Mouse (Mus musculus) c-Kit-positive CD71-negative TER-119-negative erythroid progenitor cells, embryonic 14.5 days (primary cell): ENCODE results near the gene Xirp2.
A peak's percentile ranks its signal among the peaks of the same experiment; 100 is the strongest.
"Not testable (repeated sequence)": the region's sequence is repeated elsewhere in the genome, so short reads cannot be mapped to it uniquely, and the experiment has no call there.

Source experiments
- DNase-seq: peaks from one replicate; pipeline ENCODE4 v3.0.0-alpha.2; 2013; ENCODE audit warnings: low read depth

Gene Xirp2

DNA sequence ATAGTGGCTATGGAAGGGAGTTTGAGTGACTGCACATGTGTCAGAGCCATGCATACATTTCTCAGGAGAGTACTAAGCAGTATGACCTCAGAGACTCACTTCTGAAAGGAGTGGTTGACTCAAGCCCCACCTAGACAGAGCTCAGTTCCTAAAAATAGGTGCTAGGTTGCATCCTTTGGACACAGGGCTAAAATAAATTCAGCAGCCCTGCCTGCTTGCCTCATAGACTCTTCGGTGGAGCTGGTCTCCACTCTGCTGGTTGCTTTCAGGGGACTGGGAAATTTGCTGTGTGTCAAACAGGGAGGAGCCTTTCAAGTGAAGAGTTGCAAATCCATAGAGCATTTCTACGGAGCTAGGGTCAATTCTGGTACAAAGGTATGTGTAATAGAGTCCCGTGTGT lies at the start of gene Xirp2:
TSS of gene Xirp2 (plus strand) at position 223 of the 400 bp plus-strand sequence.
- DNase-seq, result no peak

DNA sequence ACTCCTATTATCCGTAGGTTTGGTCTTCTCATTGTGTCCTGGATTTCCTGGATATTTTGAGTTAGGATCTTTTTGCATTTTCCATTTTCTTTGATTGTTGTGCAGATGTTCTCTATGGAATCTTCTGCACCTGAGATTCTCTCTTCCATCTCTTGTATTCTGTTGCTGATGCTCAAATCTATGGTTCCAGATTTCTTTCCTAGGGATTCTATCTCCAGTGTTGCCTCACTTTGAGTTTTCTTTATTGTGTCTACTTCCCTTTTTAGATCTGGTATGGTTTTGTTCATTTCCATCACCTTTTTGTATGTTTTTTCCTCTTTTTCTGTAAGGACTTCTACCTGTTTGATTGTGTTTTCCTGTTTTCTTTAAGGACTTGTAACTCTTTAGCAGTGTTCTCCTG lies 32.4 kb upstream of the Xirp2 start, which contains the start of gene Gm21830:
TSS of gene Gm21830 (plus strand) at position 301 of the 400 bp plus-strand sequence.
- not testable (repeated sequence) for DNase-seq

GRCm38 (mm10) chr2:67420853-67421252 lies 24.9 kb upstream of the Xirp2 start:
- no peak for DNase-seq

DNA sequence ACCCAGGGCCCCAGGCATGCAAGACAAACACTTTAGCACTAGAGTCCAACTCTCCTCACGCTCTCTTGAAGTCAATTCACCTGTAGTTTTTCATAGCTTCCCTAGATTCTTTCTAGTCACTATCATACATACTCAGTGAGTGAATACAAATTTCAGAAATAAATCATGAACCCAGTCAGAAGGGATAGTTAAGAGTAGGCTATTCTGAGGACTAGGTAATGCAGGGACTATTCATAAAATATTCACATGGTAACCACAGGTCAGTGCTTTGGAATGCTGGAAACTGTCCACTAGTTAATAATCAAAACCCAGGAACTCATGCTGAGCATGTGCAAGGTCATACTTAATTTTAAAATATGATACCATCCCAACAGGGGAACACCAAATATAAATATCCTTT lies 23.0 kb upstream of the Xirp2 start:
- no peak for DNase-seq

DNA sequence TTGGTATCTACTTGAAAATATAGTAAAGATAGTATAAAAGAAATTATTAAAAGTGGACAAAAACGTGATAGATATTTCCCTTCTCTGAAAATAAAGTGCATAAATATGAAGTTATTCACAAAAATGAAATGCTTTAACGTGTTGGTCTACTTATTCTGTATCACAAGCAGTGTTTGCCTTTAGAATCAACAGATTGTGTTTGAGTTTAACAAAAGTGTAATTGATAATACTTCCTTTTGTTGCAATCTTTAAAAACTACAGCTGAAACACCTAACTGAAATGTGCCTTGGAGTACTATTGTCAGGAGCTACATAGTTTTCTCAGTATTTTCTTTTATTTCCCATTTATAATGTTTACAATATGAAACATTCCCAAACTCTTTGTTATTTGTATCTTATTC lies 12.7 kb upstream of the Xirp2 start, which contains the start of gene Gm26727:
TSS of gene Gm26727 (minus strand) at position 101 of the 400 bp plus-strand sequence.
- no peak for DNase-seq

DNA sequence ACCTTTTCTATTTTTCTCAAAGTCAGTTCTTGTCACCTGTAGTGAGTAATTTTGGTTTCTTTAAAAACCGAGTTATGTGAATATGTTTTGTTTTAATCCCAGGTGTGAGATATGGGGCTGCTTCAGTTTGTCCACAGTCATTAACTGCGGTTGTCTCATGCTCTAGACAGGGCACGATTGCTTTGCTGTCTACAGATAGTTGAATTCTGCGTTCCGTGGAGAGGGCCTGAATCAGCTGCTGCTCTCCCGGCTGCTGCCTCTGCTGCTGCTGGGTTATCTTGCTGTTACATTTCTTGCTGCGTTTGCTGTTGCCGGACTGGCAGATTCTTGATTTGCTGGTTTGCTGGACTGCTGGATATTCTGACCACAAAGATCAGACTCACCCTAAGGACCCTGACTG lies 7.5 kb upstream of the Xirp2 start:
- DNase-seq, result no peak

GRCm38 (mm10) chr2:67446772-67447171 lies 970 bp downstream of the Xirp2 start:
- no peak for DNase-seq

DNA sequence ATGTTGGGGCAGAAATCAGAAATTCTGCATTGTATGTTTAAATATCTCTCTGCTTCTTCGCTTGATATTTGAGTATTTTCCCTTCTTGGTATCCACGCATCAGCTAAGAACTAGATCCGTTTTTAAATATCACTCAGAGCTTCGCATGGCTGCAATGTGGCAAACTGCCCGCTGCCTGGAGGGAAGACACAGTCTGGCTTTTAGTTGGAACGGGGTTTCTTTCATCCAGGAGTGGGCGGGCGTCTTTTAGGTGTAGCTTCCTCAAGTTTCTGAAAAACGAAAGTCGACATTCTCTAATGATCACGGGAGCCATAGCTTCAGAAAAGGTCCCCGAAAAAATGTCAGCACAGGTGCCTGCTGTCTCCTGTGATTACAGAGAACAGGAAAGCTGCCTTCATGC lies 1.4 kb downstream of the Xirp2 start:
- no peak for DNase-seq

DNA sequence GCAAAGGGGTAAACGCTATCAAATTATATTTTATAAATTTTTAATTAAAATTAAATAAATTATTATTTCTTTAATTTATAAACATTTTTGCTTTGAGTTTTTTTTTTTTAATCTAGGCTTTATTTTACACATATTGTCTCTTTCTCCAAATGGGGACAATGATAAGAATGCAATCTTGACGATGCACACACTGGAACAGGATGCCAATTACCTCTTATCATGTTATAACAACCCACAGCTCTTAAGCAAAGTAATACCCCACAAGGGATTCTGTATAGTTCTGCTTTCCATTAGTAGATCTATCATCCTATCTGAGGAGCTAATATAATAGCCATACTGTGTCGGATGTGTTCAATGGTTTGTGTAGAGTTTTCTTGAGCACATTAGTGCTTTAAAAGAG lies 15.1 kb downstream of the Xirp2 start:
- DNase-seq, result no peak

DNA sequence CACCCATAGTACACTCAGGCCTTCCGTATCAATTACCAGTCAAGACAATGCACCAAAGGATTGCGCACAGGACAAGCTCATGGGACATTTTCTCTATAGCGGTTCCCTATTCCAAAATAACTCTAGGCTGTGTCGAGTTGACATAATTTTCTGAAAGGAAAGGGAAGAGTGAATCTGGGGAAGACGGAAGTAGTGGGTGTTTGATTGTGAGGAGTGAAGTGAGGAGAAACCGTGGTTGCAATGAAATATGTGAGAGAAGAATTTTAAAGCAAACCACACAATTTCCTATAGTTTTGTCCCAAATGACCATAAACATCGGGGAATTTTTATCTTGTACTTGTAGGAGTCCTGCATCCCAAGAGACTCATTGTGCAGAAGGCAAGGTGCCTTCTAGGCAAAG lies 21.2 kb downstream of the Xirp2 start:
- DNase-seq, result no peak

- DNase-seq, result not testable (repeated sequence)
Measured at GRCm38 (mm10) chr2:67470030-67470429, 24.2 kb downstream of the Xirp2 start.

DNA sequence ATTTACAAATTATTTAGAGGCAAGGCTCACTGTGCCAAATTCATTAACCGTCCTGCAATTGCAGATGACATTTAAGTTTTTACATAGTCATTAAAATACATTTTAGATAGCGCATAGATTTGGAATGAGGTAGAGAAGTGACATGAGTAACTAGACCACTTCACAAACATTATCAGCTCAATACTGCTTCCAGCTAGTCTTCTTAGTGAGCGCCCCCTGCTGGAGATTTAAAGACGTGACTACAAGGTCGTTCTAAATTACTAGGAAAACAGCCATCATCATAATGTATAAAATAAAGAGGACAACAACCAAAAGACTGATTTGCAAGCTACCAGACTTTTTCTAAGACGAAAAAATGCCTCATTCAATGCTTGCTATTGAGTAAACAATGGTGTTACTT lies 32.0 kb downstream of the Xirp2 start:
- DNase-seq, result peak; percentile 29

DNA sequence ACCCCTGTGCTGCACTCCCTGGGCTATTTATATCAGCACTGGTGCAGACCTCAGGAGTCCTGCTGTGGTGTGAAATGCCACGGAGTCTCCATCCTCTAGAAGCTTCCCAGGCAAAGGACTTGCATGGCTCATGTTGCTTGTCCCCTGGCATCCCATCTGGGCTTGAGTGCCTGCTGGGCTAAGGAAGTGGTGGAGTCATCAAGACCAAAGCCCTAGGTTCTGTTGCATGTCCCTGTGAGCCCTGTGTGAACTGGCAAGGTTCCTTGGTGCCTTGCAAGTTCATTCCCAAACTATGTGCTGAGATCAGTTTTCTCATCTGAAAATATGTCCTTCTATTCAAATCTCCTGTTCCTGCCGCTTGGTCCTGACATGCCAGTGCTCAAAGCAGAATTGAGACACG lies 35.2 kb downstream of the Xirp2 start:
- no peak for DNase-seq

DNA sequence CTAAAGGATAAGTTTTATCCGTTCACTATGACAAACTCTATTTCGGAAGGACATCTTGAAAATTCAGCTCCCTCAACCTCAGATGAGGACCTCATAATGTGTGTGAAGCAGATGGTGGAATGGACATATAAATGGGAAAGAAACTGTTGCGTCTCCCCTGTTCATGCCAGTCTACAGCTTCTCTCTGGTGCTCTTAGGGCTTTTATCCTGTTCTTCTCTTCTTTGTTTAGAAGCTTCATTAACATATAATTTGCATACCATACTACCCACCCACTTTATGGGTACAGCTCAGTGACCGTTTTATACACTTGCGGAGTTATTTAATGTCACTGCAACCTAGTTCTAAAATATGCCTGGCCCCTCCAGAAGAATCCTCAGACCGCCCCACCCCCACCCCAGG lies 40.9 kb downstream of the Xirp2 start:
- DNase-seq, result no peak

- no peak for DNase-seq
Measured at GRCm38 (mm10) chr2:67487162-67487561, 41.4 kb downstream of the Xirp2 start.

DNA sequence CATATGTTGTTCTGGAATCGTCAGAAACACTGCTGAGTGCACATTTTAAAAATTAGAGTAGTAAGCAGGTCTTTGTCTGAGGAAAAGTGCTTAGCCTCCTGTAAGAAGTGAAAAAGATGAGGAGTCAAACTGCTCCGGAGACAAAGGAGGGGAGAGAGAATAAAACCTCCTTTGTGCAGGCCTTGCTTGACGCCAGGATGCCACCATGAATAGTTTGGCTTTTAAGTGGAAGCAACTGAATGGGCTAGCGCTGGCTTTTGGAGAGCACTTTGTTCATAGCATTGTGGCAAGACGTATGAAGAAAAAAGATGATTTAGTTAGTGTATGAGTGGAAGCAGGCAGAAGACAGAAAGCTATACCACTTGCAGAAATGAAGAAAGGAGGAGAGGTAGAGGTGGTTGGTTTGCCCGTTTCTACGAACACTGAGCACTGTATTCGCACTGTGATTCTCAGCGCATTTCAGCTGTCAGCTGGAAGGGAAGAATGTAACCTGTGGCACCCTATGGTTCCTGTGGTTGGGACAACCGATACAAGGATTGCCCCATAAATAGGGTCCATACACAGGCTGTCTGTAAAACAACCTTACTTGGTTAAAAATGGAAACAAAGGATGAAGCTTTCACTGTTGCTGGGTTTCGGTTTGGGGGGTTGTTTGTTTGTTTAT lies 42.8 kb downstream of the Xirp2 start:
- DNase-seq, result no peak

GRCm38 (mm10) chr2:67489128-67489492 lies 43.3 kb downstream of the Xirp2 start:
- DNase-seq, result no peak

GRCm38 (mm10) chr2:67505457-67505856 lies 59.7 kb downstream of the Xirp2 start:
- no peak for DNase-seq

GRCm38 (mm10) chr2:67516405-67516804 lies 70.6 kb downstream of the Xirp2 start:
- DNase-seq, result no peak

DNA sequence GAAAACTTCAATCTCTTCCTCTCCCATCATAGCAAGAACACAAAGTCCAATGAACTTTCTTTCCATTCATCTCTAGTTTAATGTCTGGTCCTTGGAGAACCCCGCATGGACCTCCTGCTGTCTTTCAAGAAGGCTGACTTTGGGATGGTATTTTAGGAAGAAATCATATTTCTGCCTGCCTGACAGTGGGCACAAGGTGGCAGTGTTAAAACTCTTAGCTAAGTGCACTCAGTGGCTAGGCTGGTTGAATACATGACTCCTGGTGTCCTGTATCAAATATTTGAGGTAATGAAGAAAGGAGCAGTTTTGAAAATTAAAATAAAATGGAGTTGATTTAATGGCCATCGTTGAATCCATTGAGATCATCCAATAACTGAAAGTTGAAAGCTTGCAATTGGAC lies 89.5 kb downstream of the Xirp2 start:
- no peak for DNase-seq

GRCm38 (mm10) chr2:67539426-67539825 lies 93.6 kb downstream of the Xirp2 start:
- DNase-seq, result no peak

DNA sequence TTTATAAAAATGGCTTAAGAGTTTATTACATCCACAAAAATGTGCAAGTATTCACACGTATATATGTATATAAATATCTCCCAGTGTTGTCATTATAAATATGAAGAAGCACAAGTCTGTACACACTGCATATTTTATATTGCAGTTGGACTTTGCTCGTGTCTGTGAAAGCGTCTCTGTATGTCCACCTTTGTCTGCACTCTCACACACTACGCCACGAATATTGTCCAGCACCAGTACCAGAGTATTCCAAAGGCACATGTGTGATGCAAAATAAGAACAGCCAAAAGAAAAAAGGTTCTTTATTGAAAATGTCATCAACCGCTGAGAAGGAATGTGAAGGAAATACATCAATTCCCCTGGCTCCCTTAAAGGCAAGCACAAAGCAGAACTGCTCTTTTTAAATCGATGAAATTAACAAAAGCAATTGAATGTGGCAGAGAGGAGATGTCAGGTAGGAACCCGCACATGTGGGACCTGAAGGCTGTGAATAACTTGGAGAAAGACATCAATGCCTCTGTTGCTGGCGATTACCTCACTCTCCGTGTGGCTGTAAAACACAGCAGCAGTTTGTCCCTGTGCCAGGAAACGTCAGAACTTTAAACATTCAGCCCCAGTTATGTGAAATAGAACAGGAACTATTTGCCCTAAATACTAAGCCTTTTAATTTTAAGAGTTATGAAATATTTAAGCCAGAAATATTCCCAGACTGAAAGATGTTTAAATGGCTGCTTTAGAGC lies 96.3 kb downstream of the Xirp2 start:
- DNase-seq, result no peak

DNA sequence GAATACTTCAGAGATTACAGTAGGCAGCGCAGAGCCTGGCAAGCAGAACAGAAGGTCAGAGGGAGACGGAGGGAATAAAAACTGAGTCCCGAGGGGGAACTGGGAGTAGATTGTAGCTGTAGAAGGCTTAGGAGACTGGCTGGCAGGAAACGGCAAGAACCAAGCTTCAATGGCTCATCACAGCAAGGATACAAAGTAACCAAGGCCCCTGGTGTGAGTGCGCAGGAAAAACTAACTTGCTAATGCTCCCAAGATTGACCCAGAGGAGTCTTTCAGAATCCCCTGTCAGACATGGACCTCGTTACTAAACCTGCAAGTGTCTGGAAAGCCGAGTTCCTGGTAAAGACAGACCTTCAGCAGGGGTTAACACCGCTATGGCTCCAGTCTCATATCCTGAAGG lies 98.6 kb downstream of the Xirp2 start:
- no peak for DNase-seq
